Mouse (Mus musculus) MEL (cell line): ENCODE measurements around the gene Ces1f.

Source experiments
- CHD2 ChIP-seq: IDR thresholded peaks from 2 replicates; pipeline ENCODE4 v1.6.1; 2011; ENCODE audit warnings: low read length, improper control_type of control experiment
- CTCF ChIP-seq, 3 experiments: IDR thresholded peaks in 2 of 3; conservative IDR thresholded peaks in 1 of 3; 2 replicates each; pipeline ENCODE4 v1.5.1; 2011 to 2012; ENCODE audit warnings: low read length in 3 of 3, low read depth in 2 of 3, mild to moderate bottlenecking in 2 of 3, improper control_type of control experiment in 1 of 3, inconsistent platforms in 1 of 3, mixed read lengths in 1 of 3, moderate library complexity in 1 of 3; ENCODE audit not compliant: control insufficient read depth in 1 of 3, insufficient read depth in 1 of 3, poor library complexity in 1 of 3, severe bottlenecking in 1 of 3
- E2F4 ChIP-seq: IDR thresholded peaks from 2 replicates; pipeline ENCODE4 v1.6.1; 2011; ENCODE audit warnings: low read depth, low read length, improper control_type of control experiment, borderline replicate concordance
- EP300 ChIP-seq, 2 experiments: IDR thresholded peaks; 2 replicates each; pipeline ENCODE4 v1.6.1; 2011; ENCODE audit warnings: improper control_type of control experiment in 2 of 2, low read length in 2 of 2, low read depth in 1 of 2, mild to moderate bottlenecking in 1 of 2
- GATA1 ChIP-seq: IDR thresholded peaks from 2 replicates; pipeline ENCODE4 v1.6.1; 2011; ENCODE audit warnings: low read depth, low read length, improper control_type of control experiment
- JUND ChIP-seq: IDR thresholded peaks from 2 replicates; pipeline ENCODE4 v1.6.1; 2011; ENCODE audit warnings: low read depth, mild to moderate bottlenecking, improper control_type of control experiment, low read length
- MXI1 ChIP-seq: IDR thresholded peaks from 2 replicates; pipeline ENCODE4 v1.6.1; 2011; ENCODE audit warnings: mild to moderate bottlenecking, low read depth, low read length, improper control_type of control experiment
- POLR2A ChIP-seq, 2 experiments: IDR thresholded peaks; 2 replicates each; pipeline ENCODE4 v1.6.1; 2011 to 2012; ENCODE audit warnings: low read length in 2 of 2, mild to moderate bottlenecking in 2 of 2, control low read depth in 1 of 2, improper control_type of control experiment in 1 of 2, low read depth in 1 of 2, moderate library complexity in 1 of 2; ENCODE audit not compliant: control insufficient read depth in 1 of 2, insufficient read depth in 1 of 2, poor library complexity in 1 of 2
- TCF12 ChIP-seq: IDR thresholded peaks from 2 replicates; pipeline ENCODE4 v1.6.1; 2014; ENCODE audit warnings: low read depth, mild to moderate bottlenecking, inconsistent platforms, low read length, improper control_type of control experiment, moderate library complexity
- UBTF ChIP-seq: IDR thresholded peaks from 2 replicates; pipeline ENCODE4 v1.6.1; 2012; ENCODE audit warnings: low read depth, mild to moderate bottlenecking, inconsistent platforms, low read length, improper control_type of control experiment, moderate library complexity, borderline replicate concordance; ENCODE audit not compliant: insufficient read depth
- USF1 ChIP-seq: IDR thresholded peaks from 2 replicates; pipeline ENCODE4 v1.6.1; 2014; ENCODE audit warnings: low read depth, mild to moderate bottlenecking, inconsistent platforms, low read length, improper control_type of control experiment, moderate library complexity
- ZC3H11A ChIP-seq: IDR thresholded peaks from 2 replicates; pipeline ENCODE4 v1.6.1; 2012; ENCODE audit warnings: low read depth, mild to moderate bottlenecking, inconsistent platforms, low read length, improper control_type of control experiment

DNA sequence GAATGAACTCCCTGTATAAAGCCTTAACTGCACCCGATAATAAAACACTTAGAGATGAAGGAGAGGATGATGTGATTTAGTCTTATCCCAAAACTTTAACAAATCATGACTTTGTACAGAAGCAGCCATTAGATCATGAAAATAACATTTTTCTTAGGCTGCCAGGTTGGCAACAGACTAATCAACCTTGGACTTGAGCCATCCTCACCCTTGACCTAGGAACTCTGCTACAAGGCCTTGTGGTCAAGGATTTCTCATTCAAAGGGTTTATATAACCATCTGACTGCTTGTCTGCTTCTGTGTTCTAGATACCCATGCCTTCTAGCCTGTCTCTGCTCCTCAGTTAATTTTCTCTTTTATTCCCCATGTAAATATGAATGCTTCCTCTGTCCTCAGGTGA, 44.8 kb downstream of the Ces1f start:
- no peak for TF ChIP-seq CTCF (IDR thresholded peaks at IDR 0.05 in 2 of 3, conservative IDR thresholded peaks at IDR 0.05 in 1 of 3; ENCODE audit: control insufficient read depth in 1 of 3, insufficient read depth in 1 of 3, low read depth in 2 of 3, low read length in 3 of 3, poor library complexity in 1 of 3, severe bottlenecking in 1 of 3)
- TF ChIP-seq POLR2A (IDR thresholded peaks at IDR 0.05; ENCODE audit: control insufficient read depth in 1 of 2, insufficient read depth in 1 of 2, low read depth in 1 of 2, low read length in 2 of 2, poor library complexity in 1 of 2): no peak
- no peak for TF ChIP-seq ZC3H11A
- no peak for TF ChIP-seq MXI1
- TF ChIP-seq EP300 (IDR thresholded peaks at IDR 0.05; ENCODE audit: low read depth in 1 of 2, low read length in 2 of 2): no peak
- no peak for TF ChIP-seq TCF12
- no peak for TF ChIP-seq UBTF
- TF ChIP-seq JUND: no peak
- no peak for TF ChIP-seq CHD2
- no peak for TF ChIP-seq GATA1
- TF ChIP-seq USF1: no peak
- TF ChIP-seq E2F4: no peak
